Mouse (Mus musculus) kidney, postnatal 14 days (tissue): Measurements from ENCODE around the gene Kat2a.

Source experiments
- DNase-seq: peaks from one replicate; pipeline ENCODE4 v3.0.0; 2022; ENCODE audit warnings: mixed read lengths

The Kat2a gene

DNA sequence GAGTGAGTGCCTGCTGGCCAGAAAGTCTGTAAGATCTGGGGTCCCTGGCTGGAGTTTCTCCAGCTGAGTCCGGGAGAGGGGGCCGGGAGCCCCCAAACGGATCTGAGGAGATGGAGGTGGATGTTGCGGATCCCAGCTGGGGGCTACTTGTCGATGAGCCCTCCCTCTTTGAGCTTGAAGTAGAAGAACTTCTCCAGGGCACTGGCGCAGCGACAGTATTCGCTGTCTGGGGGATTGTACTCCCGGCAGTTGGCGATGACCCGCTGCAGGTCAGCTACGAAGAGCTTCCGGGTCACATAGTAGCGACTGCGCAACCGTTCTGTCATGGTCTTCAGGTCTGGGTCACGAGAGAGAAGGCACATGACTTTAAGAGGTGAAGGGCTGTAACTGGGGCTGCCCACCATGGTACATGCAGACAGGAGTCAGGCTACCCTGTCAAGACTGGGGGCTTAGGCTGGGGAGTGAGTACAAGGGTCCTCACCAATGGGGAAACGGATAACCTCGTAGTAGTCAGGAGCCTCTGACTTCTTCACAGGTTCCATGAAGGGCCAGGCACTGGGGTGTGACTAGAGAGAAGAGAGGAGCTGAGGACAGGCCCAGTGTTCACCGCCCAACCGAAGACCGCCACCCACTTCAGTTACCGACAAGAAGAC, 7.0 kb downstream of the Kat2a start:
- DNase-seq, result no peak

DNA sequence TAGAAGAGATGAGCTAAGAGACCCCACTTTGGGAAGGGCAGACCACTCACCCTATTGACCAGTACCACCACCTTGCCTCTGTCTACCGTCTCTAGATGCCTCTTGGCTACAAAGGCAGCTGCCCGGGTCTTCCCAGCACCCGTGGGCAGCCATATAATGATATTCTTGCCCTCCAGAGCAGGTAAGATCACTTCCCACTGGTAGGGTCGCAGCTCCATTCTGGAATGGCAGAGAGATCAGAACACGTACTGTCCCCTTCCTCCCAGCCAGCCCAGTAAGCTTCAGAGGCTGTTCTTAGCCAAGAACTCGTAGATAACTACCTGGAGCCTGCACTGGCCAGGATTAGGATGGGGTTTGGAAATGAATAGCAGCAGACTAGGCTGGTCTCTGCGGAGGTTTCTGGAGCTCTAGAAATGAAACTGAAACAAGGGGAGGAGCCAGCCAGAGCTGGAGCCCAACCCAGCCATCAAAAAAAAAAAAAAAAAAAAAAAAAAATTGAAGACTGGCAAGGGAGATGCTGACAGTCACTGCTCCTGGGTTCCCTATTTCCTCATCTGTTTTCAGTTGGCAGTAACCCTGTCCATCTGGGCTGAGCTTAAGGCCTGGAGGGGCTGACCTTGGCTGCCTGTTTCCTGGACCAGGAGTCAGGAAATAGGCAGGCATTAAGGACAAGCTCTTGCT, 8.3 kb downstream of the Kat2a start, which contains the start of gene Dhx58:
Dhx58 (minus strand) TSS at position 421 of the 681 bp plus-strand sequence.
- no peak for DNase-seq

GRCm38 (mm10) chr11:100703366-100703765, 8.9 kb downstream of the Kat2a start:
- DNase-seq, result peak; percentile 51

- DNase-seq, result no peak
Observed at GRCm38 (mm10) chr11:100702906-100703305, 9.4 kb downstream of the Kat2a start.

GRCm38 (mm10) chr11:100702081-100702851, 10.0 kb downstream of the Kat2a start:
- DNase-seq, result peak; percentile 70

DNA sequence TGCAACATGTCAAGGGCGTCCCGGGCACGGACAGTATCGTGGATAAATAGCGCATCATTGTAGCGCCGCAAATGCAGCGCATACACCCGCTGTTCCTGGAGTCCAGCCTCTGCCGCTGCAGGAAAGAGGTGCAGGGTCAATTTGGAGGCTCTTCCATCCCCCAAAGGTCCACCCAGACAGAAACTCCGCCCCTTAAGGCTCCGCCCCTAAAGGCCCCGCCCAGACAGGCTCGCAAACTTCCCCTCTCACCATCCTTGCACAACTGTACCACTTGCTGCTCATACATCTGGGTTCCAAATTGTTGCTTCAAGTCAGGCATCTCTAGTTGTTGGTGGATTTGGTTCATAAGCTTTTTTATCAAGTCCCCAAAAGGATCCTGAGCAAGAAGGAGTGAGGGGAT, 11.0 kb downstream of the Kat2a start:
- DNase-seq, result peak; percentile 53

GRCm38 (mm10) chr11:100700710-100701109, 11.6 kb downstream of the Kat2a start:
- DNase-seq, result no peak

DNA sequence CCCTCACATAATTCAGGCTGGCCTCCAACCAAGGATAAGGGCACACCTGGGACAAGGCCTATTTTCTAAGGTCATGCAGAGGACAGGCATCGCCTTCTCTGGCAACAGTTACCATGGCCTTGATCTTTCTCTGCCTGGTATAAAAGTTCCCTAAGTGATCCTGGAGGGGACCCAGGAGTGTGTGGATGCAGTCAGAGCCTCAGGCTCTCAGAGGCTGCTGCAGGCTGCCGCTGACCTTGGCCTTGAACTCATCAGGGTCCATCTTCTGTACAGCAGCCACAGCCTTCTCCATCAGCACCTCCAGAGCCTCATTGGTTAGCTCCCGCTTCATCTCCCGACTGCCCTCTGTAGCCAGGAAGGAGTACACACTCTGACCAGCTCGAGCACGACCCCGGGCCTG, 14.3 kb downstream of the Kat2a start:
- DNase-seq, result no peak

DNA sequence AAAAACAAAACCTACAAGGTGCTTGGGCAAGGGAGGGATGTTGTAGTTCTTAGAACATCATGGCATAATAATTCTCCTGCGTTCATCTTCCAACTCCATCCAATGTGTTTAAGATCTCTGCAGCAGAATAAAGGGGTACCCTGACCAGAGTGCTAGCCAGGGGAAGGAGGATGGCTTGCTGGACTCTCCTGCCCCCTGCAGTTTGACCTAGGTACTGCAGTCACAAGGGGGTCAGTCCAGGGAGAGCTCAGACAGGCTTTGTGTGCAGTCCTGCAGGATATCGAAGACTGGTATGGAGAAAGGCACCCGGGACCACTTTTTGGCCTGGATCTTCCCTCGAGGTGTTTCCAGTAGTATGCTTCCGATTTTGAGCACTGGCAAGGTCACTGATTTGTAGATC, 17.3 kb downstream of the Kat2a start:
- DNase-seq, result peak; percentile 81

DNA sequence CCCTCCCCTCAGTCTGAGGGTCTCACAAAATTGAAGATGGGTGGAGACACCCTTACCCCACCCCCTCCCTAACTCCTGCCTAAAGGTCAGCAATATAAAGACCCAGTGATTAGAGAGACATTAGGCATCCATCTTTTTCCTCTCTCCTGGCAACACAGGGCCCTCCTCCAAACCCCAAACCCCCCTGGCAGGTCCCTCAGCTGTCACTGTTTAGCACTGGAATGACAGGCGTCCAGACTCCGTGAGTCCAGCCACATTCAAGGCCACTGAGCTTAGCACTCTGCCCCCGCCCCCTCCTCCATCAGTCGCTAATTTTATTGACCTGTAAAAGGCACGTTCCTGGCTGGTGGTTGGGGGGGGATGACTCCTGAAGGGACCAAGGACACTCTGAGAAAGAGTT, 19.1 kb downstream of the Kat2a start:
- DNase-seq, result no peak

DNA sequence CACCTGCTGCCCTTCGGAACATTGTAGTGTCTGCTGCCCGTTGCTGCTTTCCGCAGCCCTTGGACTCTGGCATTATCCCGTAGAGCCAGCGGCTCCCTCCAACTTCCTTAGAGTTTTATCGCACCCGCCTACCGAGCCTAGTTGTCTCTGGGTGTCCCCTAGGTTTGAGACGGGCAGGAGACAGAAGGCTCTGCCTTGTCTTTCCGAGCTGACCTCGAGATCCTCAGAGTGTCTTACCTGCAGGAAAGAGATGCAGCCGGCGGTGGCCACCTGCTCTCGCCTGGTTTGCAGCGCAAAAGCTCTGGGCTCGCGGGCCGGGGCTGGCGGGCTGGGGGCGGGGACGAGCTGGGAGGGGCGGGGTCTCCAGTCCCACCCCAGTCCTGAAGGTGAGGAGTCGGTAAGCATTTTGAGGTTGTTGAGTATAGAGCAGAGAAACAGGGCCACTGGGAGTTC, 20.1 kb downstream of the Kat2a start, which contains the start of gene Zfp385c:
Zfp385c (minus strand) TSS at position 292 of the 453 bp plus-strand sequence.
- peak; percentile 34 for DNase-seq

DNA sequence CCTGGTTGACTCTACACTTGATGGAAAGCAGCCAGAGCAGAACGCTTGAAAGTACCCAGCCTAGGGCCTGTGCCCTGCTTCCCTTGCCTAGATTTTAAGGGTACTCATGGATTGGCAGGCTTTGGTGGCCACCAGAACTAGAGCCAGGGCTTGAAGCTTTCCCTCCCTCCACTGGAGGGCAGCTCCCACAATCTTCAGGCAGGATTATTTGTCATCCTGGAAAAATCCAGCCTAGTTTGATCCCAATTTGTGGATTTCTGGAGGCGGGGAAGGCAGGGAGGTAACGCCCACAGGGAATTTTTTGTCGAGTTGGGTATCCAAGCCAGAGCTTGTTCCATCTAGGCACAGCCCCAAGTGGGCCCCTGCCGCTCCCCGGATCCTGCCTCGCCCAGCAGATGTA, 21.9 kb downstream of the Kat2a start:
- no peak for DNase-seq

DNA sequence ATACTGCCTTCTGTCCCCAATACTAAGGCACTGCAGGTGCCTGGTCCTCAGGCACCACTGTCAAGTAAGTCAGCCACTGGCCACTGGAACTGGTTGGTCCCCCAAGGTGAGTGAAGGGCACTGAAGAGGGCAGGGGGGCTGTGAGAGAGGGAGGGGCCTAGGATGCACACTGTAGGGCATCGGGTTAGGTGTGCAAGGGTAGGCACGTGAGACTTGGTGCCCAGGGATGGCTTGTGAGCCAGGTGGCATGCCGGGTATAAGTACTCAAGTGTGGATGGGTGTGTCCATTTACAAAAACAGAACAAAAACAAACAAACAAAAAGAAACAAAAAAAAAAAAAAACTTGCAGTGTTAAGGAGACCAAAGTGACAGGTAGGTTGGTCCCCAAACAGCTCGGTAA, 23.8 kb downstream of the Kat2a start:
- DNase-seq, result no peak

DNA sequence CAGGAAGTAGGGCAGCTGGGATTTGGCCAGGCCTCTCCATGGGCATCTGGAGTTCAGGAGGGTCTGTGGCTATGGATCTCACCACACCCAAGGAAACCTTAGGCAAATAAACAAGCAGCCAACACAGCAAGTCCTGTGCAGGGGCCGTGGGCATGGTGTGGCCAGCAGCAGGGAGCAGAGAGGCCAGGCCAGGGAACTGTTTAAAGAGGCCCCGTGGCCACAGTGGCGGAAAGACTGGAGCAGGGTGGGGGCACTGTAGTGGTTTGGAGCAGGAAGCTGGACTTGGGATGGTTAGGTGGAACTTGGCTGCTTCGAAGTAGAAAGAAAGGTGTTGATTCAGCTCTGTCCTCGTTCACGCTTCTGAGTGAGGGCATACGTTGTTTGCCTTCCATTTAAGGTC, 25.0 kb downstream of the Kat2a start:
- no peak for DNase-seq

DNA sequence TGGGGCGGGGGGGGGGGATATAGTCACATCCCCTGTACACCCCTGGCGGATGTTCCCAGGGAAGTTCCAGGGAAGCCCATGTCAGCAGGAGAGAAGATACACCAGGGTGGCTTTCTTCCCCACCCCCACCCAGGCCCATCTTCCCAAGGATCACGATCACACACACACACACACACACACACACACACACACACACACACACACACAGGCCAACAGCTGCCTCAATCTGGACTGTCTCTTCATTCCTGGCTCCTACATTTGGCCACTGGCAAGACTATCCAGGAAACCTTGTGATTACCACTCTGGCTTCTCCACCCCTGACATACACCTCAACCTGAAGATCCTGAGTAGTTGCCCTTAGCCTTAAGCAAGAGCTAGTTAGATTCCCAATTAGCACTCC, 26.9 kb downstream of the Kat2a start:
- no peak for DNase-seq

GRCm38 (mm10) chr11:100684084-100684483, 28.2 kb downstream of the Kat2a start:
- no peak for DNase-seq

DNA sequence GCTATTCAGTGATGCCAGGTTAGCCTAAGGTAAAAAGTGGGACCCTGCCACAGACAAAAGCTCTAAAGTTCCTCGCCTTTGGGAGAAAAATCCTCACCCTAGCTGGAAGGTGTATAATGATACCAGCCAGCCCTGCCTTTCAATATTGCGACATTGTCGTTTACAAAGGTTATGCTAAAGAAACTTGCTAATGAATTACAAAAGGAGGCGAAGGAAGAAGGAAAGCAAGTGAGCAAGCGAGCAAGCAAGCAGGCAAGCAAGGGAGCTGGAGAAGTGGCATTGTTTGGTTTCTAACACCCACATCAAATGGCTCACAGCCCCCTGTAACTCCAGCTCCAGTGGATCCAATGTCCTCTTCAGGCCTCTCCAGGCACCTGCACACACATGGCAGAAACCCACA, 29.7 kb downstream of the Kat2a start:
- no peak for DNase-seq

DNA sequence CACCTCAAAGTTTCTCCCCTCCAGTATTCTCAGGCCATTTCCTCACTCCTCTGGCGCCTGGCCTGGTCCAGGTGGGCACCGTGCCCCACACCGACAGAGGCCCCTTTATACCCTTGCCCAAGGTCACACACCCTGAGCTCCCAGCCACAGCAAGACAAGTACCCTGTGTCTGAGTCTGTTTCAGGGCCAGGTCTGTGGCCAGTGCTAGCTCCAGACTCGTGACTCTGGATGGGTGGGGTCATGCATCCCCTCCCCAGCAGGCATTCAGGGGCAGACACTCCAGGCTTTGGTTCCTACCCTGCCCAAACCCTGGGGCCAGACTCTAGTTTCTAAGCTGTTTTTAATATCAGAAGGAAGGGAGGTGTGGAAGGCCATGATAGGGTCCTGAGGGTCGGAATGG, 30.4 kb downstream of the Kat2a start:
- DNase-seq, result no peak

DNA sequence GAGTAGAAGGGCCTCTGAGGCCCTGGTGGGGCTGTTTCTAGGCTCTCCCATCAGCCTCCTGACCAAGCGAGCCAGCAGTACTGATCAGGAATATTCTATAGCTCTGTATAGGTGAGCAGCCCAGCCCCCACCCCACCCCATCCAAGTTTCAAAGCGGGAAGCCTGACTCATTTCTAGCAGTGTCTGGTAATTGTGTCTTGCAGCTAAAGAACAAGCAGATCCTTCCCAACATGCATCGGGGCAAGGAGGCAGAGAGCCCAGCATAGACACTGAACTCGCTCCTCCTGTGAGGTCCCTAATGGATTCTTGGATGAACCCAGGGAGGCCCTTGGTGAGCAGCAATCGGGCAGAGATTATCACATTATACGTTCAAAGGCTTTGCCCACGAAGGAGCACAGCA, 34.5 kb downstream of the Kat2a start:
- DNase-seq, result no peak

DNA sequence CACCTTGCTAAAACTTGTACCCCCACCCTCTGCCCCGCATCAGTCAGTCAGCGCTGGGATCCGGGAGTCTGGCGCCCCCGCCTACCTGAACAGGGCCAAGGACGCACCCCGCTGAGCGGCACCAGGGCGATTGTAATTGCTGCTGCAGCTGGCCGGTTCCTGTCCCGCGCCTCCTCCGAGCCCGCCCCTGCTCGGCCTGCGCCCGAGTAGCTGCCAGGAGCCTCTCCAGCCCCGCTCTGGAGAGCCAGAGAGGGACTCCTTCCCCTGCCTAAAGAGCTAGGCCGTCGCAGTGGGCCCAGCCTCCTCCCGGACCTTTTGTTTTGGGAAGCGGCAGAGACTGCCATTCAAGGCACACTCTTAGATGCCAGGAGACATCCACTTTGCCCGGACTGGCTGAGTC, 39.1 kb downstream of the Kat2a start:
- DNase-seq, result peak; percentile 30

GRCm38 (mm10) chr11:100671956-100672355, 40.3 kb downstream of the Kat2a start:
- DNase-seq, result no peak

DNA sequence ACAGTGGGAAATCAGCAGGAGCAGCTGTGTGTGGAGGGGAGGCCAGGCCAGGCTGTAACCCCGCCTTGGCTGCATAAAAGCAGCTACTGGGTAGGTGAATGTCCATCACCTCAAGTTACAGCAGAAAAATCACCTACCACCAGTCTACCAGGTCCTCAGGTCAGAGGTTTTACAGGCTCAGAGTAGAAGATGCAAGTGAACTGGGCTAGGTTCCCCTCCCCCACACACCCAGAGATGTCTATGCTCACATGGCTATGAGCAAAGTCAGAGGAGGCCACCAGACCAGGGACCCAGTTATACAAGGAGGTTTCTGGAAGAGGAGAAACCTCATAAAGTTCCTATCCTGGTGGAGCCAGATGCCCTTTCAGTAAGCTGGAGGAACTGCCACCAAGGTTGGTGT, 41.2 kb downstream of the Kat2a start:
- no peak for DNase-seq

DNA sequence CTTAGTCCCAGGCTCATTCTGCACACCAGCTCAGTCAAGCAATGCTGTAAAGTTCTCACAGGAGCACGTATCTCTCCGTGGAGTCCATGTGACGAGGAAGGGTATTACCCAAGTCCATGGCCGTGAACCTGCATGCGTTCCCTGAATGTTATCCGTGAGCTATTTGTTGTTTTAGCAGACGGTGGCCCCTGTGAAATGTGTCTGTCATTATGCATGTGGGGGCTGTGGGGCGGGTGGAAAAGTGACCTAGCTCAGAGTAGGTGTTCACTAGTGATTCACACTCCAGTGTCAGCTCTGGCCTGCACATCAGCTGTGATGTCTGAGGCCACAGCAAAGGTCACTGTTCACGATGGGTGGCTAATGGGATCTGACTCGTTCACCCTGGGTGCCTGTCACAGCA, 52.5 kb downstream of the Kat2a start:
- DNase-seq, result no peak

GRCm38 (mm10) chr11:100656458-100656857, 55.8 kb downstream of the Kat2a start:
- DNase-seq, result no peak
